Mouse (Mus musculus) left cerebral cortex, adult 18-20 months (tissue): ENCODE data around the gene Scpep1. TPM values are rescaled to one million over a fixed set of nuclear protein-coding genes. Genes with fewer than 3 reads are reported as not detected.
A peak's percentile ranks its signal among the peaks of the same experiment; 100 is the strongest.
"Not testable (repeated sequence)": the region's sequence is repeated elsewhere in the genome, so short reads cannot be mapped to it uniquely, and the experiment has no call there.

Experiments used
- DNase-seq, 2 experiments: peaks; one replicate each; pipeline ENCODE4 v3.0.0; 2021 to 2022; ENCODE audit warnings: low spot score in 2 of 2, mixed read lengths in 1 of 2
- total RNA-seq, 2 experiments: library from RNA; stranded (reverse); gene quantifications; 2 replicates each; pipeline ENCODE4 v1.2.3; 2021

The Scpep1 gene
- total RNA-seq, 2 experiments from 2014 or later: 19.2 to 20.4 TPM

GRCm38 (mm10) chr11:88931692-88932530 is 23.4 kb downstream of the Scpep1 start:
- no peak for DNase-seq

- no peak for DNase-seq
These were observed 28.7 kb downstream of the Scpep1 start for GRCm38 (mm10) chr11:88926566-88926965.

DNA sequence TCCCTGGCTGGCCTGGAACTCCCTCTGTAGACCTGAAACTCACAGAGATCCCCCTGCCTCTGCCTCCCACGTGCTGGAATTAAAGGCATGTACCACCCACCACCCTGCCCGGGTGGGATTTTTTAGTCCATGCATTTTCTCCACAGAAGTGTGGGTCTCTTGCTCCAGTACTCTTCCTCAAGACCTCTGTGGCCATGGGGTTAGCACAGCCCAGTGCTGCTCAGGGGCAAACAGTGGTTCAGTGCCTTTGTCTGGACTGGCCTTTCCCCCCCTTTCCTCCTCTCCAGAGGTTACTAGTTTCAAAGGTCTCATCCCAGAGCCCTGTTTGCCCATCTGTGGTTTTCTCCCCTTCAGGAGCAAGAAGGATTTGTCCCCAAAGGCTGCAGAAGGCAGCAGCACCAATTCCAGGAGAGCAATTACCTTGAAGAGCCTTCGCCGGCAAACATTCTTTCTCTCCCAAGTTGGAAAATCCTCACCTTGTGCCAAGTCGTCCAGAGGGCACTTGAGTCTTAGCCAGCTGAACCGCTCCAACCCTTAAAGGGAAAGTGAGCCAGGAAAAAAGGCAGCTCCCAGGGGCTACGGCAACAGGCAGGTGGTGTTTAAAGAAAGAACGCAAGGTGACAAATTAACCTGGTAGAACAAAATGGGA is 45.8 kb downstream of the Scpep1 start:
- no peak for DNase-seq

DNA sequence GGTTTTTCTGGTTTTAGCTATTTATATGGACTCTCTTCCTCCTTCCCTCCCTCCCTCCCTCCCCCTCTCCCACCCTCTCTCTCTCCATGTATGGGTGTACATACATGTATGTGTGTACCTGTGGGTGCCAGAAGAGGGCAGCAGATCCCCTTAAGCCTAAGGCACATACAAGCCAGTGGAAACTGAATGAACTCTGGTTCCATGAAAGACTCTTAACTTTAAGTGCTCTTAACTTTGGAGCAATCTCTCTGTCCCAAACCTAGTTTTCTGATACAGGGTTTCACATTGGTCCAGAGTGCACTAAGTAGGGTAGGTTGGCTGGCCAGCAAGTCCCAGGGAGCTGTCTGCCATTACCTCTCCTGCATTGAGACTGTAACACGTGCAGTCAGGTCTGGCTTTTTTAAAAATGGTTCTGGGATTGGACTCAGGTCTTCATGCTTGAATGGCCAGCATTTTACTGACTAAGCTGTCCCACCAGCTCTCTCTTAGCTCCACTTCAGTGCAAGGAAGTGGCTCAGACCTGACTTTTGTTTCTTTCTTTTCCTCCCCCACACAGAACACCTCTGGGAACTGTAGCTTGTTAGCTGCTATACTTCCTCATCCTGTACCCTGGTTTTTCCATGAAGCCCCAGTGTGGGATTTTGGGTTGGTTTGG is 46.6 kb downstream of the Scpep1 start:
- peak; percentile 40 to 53 for DNase-seq

- DNase-seq: no peak
These were observed 47.4 kb downstream of the Scpep1 start for GRCm38 (mm10) chr11:88907886-88908285.

- DNase-seq: no peak
These were observed 49.6 kb downstream of the Scpep1 start for GRCm38 (mm10) chr11:88905621-88906020.

DNA sequence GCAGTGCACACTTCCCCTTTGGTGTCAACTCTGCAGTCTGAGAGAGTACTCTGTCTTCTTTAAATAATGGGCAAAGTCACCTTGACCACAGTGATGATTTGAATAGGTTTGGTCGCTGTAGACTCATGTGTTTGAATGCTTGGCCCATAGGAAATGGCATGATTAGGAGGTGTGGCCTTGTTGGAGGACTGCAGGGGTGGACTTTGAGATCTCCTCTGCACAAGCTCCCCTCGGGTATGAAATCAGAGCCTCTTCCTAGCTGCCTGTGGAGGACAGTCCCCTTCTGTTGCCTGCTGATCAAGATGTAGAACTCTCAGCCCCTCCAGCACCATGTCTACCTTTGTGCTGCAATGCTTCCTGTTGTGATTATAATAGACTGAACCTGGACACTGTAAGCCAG is 51.2 kb downstream of the Scpep1 start:
- no peak for DNase-seq

DNA sequence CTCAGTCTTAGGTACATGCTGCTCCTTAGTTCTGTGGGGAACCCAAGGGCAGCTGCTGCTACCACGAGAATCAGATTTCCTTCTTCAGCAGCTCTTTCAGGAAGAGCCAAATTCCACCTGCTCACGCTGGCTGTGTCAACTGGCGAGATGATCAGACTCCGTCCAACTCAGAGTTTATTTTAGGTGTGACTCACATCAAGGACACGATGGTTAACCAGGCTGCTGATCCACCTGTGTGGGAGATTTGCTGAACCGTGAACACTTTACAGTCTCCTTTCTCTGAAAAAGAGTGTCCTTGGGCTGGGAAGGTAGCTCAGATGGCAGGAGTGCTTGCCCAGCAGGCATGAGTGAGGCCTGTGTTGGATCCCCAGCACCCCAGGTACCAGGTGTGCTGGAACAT is 52.5 kb downstream of the Scpep1 start:
- no peak for DNase-seq

GRCm38 (mm10) chr11:88901341-88901802 is 53.9 kb downstream of the Scpep1 start:
- no peak for DNase-seq

- DNase-seq: no peak
These were observed 55.7 kb downstream of the Scpep1 start for GRCm38 (mm10) chr11:88899561-88899960.

DNA sequence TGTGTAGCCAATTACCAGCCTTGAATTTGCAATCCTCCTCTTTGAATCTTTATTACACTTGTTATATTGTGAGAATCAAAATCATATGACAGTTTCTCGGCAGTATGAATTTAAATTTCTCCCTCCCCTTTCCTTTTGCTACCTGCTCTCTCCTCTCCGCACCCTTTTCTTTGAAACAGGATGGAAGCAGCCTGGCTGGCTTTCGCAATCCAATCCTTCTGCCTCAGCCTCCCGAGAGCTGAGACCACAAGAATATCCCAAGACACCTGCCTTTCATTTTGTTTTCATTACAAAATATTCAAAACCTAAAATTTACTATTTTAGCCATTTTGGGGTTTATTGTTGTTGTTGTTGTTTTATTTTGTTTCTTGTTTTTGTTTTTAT is 56.9 kb downstream of the Scpep1 start:
- DNase-seq: no peak

DNA sequence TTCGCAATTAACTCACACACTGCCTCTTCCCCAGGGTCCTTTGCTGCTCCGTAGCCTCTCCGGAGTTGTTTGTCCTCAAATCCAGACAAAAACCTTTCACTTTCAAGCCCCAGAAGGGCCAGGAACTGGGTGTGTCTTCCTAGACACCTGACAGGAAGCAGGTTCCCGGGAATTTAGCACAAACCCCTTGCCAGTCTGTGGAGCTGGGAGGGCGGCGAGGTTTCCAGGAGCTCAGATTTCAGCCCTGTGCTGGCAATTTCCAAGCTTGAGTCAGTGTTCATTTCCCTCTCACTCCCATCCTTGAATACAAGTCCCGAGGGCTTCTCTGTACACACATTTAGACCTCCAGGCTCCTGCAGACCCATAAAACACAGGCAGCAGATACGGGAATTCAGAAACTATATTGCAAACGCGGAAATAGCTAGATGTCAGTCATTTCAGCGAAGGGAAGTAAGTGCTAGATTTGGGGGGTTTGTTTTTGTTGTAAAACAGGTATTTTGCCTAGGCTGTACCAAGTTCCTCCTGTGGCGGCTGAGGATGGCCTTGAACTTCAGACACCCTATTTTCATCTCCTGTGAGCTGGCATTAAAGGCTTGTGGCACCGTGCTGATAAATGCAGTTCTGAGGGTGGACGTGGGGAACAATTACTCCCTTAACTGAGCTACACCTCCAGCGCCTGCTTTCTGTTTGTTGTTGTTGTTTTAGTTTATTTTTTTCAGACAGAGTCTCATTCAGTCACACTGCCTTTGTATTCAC is 57.5 kb downstream of the Scpep1 start:
- DNase-seq: no peak

DNA sequence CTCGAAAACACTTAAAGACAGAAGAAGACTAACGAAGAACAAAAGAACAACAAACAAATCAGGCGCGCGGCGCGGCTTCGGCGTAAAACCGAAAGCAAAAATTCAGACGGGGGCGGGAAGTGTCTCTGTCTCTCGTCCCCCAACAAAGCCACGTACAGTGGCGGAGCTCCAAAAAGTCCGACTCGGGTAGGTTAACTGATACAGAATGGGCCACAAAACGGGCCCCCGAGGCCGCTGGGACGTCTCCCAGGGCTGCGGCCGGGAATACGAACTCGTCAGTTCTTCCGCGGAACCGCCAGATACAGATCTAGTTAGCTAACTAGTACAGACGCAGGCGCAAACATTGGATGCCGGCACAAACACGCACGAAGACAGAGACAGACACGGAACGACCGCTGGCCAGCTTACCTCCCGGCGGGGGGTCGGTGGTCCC is 59.4 kb downstream of the Scpep1 start:
- DNase-seq: peak in 1 of 2 experiments; percentile 28

DNA sequence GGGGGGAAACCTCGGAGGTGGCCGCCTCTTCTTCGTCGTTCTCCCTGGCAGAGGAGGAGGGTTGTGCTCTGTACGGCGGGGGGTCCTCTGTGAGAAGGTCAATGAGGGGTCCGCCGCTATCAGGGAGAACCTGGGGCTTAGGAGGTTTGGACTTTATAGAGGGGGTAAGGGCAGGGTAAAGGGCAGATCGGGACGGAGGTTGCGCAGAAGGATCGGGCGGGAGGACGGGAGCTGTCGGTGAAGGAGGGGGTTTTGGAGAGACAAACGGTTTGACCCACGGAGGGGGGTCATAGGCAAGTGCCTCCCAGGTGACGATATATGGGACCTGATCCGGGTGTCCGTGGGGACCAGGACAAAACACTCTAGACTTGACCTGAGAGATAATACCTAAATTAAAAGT is 60.0 kb downstream of the Scpep1 start:
- peak in 1 of 2 experiments; percentile 11 for DNase-seq

- not testable (repeated sequence) for DNase-seq
These were observed 61.0 kb downstream of the Scpep1 start for GRCm38 (mm10) chr11:88894279-88894678.

- DNase-seq: not testable (repeated sequence)
These were observed 61.8 kb downstream of the Scpep1 start for GRCm38 (mm10) chr11:88893501-88893900.

- peak; percentile 10 to 21 for DNase-seq
These were observed 62.5 kb downstream of the Scpep1 start for GRCm38 (mm10) chr11:88892789-88893188.

GRCm38 (mm10) chr11:88891921-88892561 is 63.2 kb downstream of the Scpep1 start:
- DNase-seq: peak; percentile 42 to 56

GRCm38 (mm10) chr11:88891446-88891845 is 63.8 kb downstream of the Scpep1 start:
- peak in 1 of 2 experiments; percentile 6 for DNase-seq

DNA sequence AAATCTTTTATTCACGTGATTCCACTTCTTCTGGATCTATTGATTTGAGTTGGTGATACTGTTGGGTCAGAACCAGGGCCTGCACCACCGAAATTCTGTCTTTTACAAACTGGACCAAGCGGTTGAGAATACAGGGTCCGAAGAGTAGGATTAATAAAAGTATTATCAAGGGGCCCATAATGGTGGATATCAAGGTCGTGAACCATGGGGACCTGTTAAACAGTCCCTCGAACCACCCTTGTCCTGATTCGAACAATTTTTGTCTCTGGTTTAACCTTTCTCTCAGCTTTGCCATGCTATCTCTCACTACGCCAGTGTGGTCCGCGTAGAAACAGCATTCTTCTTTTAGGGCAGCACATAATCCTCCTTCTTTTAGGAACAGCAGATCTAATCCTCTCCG is 64.4 kb downstream of the Scpep1 start:
- not testable (repeated sequence) for DNase-seq

GRCm38 (mm10) chr11:88888996-88889395 is 66.3 kb downstream of the Scpep1 start:
- no peak for DNase-seq
